In the genomic region with DNA sequence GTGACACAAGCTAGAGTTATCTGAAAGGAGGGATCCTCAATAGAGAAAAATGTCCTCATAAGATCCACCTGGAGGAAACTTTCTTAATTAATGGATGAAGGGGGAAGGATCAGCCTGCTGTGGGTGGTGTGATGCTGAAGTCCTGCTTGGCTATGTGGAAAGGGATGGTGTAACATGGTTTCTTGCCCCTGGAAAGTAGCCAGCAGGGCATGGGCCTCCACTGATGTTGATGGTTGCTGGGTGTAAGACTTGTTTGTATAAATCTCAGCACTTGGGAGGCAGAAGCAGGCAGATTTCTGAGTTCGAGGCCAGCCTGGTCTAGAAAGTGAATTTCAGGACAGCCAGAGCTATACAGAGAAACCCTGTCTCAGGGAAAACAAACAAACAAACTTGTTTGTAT, we compare ENCODE assay signal across 34 mouse cellular contexts.
"Had no signal": no experiment of that assay in that cellular context is flagged by ENCODE, and none has a peak within 500 bp of the region (broad histone marks: within the 10 kb centered on the region; RNA-seq: fewer than 3 reads in every experiment).

No protein-coding gene starts in this region.

- H3K9me3 ChIP-seq: kidney, embryonic 15.5 days had no signal

- H3K27me3 ChIP-seq: heart, embryonic 12.5 days; heart, embryonic 13.5 days; heart, embryonic 15.5 days; hindbrain, embryonic 12.5 days; hindbrain, embryonic 13.5 days; hindbrain, embryonic 15.5 days; intestine, embryonic 15.5 days; kidney, embryonic 15.5 days had no signal

- H3K36me3 ChIP-seq: heart, embryonic 10.5 days; heart, embryonic 12.5 days; heart, embryonic 13.5 days; heart, embryonic 15.5 days; hindbrain, embryonic 10.5 days; hindbrain, embryonic 12.5 days; hindbrain, embryonic 13.5 days; hindbrain, embryonic 15.5 days; intestine, embryonic 15.5 days; kidney, embryonic 15.5 days had no signal

- H3K4me1 ChIP-seq: heart, embryonic 10.5 days; heart, embryonic 12.5 days; heart, embryonic 13.5 days; heart, embryonic 15.5 days; hindbrain, embryonic 10.5 days; hindbrain, embryonic 12.5 days; hindbrain, embryonic 13.5 days; hindbrain, embryonic 15.5 days; intestine, embryonic 15.5 days; kidney, embryonic 15.5 days had no signal

- H3K27ac ChIP-seq: heart, embryonic 10.5 days; heart, embryonic 13.5 days; heart, embryonic 15.5 days; hindbrain, embryonic 10.5 days; hindbrain, embryonic 12.5 days; hindbrain, embryonic 13.5 days; hindbrain, embryonic 14.5 days; hindbrain, embryonic 15.5 days; hindbrain, postnatal 0 days; intestine, embryonic 15.5 days; kidney, embryonic 15.5 days; kidney, postnatal 0 days; left cerebral cortex, adult 2 months had no signal

- H3K4me2 ChIP-seq: heart, embryonic 12.5 days; heart, embryonic 13.5 days; heart, embryonic 15.5 days; hindbrain, embryonic 12.5 days; hindbrain, embryonic 13.5 days; hindbrain, embryonic 14.5 days; hindbrain, embryonic 15.5 days; intestine, embryonic 15.5 days; kidney, embryonic 15.5 days had no signal

- H3K9ac ChIP-seq: heart, embryonic 12.5 days; heart, embryonic 13.5 days; heart, embryonic 15.5 days; hindbrain, embryonic 12.5 days; hindbrain, embryonic 13.5 days; hindbrain, embryonic 14.5 days; hindbrain, embryonic 15.5 days; intestine, embryonic 15.5 days; kidney, embryonic 15.5 days had no signal

- DNase-seq: heart, postnatal 10 days; heart, postnatal 14 days; heart, postnatal 36 days; heart, postnatal 4 days; kidney, adult 11 months; kidney, adult 18-20 months; kidney, adult 2 months; kidney, adult 8-10 months; kidney, adult 9 months; kidney, postnatal 10 days; kidney, postnatal 14 days; kidney, postnatal 25 days; kidney, postnatal 36 days; kidney, postnatal 4 days; layer of hippocampus, adult 9-11 months; layer of hippocampus, postnatal 36 days had no signal

- ATAC-seq: hindbrain, embryonic 16.5 days; hindbrain, postnatal 0 days; inflammation-experienced regulatory T-cells, adult 6 months; intestine, embryonic 15.5 days; intestine, embryonic 16.5 days; intestine, postnatal 0 days had no signal

- H3K4me3 ChIP-seq: heart, embryonic 10.5 days; heart, embryonic 12.5 days; heart, embryonic 13.5 days; heart, embryonic 15.5 days; hindbrain, embryonic 10.5 days; hindbrain, embryonic 12.5 days; hindbrain, embryonic 13.5 days; hindbrain, embryonic 15.5 days; intestine, embryonic 15.5 days; kidney, embryonic 15.5 days; left cerebral cortex, adult 2 months had no signal
